8 mouse cellular contexts compared by ENCODE assay signal in the genomic region with DNA sequence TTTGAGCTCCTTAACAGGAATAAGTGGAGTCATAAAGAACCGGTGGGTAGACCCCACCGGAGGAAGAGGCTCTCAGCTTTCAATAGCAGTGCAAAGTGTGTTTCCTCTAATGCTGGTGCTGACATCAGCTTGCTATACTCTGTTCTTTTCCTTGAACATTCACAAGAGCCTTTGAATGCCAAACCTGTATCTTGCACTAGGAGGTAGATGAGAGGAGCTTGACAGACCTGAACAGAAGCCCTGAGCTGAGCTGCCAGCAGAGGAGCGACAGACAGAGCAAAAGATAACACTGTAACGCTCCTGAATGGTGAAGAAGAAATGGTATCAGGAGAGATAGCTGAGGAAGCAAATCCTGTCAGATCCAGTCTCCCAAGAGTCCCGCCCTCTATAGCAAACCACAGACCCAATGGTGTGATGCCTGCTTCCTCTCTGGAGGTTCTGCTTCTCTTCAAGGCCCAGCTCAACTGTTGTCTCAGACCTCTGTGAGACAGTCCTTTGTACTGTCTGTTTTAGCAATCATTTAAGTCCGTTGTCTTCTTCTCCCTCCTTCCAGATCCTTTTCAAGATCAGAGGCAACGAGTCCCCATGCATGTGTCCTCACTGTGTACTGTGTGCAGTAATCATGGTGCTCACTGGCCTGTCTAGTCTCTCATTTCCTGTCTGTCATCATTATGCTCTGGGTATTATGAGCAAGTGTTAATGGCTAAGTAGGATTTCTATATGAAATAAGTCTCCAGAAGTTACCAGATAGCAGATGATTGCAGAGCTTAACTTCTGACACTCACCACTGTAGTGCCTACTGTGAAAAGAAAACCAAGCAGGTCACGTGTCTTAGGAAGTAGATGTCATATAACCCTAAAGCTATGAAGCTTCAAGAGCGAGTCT. TPM values are rescaled to one million over a fixed set of nuclear protein-coding genes. Genes with fewer than 3 reads are reported as not detected.
DNase-seq lines count a peak whose midpoint lies in the region; ATAC-seq and TF ChIP-seq lines count a peak whose summit lies in the region.

No protein-coding gene starts in this region.

- TF ChIP-seq EP300 in liver, postnatal 0 days (IDR thresholded peaks at IDR 0.05; ENCODE audit: low read depth) = no peak

- H3K27me3 ChIP-seq in liver, postnatal 0 days (ENCODE audit: insufficient read depth, low read length) = no peaks in the 10 kb centered on the region

- H3K9me3 ChIP-seq in liver, postnatal 0 days (ENCODE audit: low read length) = no peaks in the 10 kb centered on the region

- no peaks in the 10 kb centered on the region for H3K36me3 ChIP-seq in liver, postnatal 0 days (replicated peaks; ENCODE audit: insufficient read depth, low read length)

- H3K4me1 ChIP-seq in liver, postnatal 0 days (ENCODE audit: insufficient read depth) = peaks cover 9% of the 10 kb centered on the region; the same call in 1 of the 2 replicates

- no peak overlapping the region for H3K4me3 ChIP-seq in liver, postnatal 0 days (ENCODE audit: low read depth, low read length)

- 29% methylated on average over 9 of the region's 9 CpGs for WGBS in liver, postnatal 0 days (ENCODE audit: insufficient replicate concordance)

- H3K9ac ChIP-seq in liver, postnatal 0 days (replicated peaks) = no peak overlapping the region

- H3K27ac ChIP-seq in liver, postnatal 0 days (ENCODE audit: low read depth) = peak overlapping the region; percentile 68

- DNase-seq in layer of hippocampus, adult 9-11 months = peak; percentile 55
- DNase-seq in layer of hippocampus, adult 9-10 months (ENCODE audit: low spot score) = no peak
- DNase-seq in liver, postnatal 0 days = no peak
- no peak for DNase-seq in adrenal gland, postnatal 10 days
- no peak for DNase-seq in right cerebral cortex, postnatal 25 days
- no peak for DNase-seq in retina, embryonic 14.5 days (ENCODE audit: low spot score)

- no peak for TF ChIP-seq CTCF in liver, postnatal 0 days (IDR thresholded peaks at IDR 0.05; ENCODE audit: low read depth)

- peak; percentile 31 for ATAC-seq in activated CD4-positive, CD25-positive, alpha-beta regulatory T cell, adult 4 months
- ATAC-seq in granulocyte monocyte progenitor cell, adult 5-6 weeks (replicated peaks; ENCODE audit: poor library complexity, severe bottlenecking) = peak; percentile 86
- ATAC-seq in liver, postnatal 0 days = peak; percentile 50; the same call in 1 of the 2 replicates

- peak overlapping the region; percentile 30 for H3K4me2 ChIP-seq in liver, postnatal 0 days (ENCODE audit: low read depth, low read length)

RNA-seq across cellular contexts. Expression of a gene that starts 43.7 kb away (rescaled TPM):
- polyA plus RNA-seq in activated CD4-positive, CD25-positive, alpha-beta regulatory T cell, adult 4 months (2017; shearing (Covaris generic)) = 100 to 1,000 TPM; 160 to 175 TPM
- total RNA-seq in granulocyte monocyte progenitor cell, adult 5-6 weeks (2014; fragmentation: Nextera tagmentation) = 56.7 and 73.7 TPM in 2 replicates
- total RNA-seq in granulocyte monocyte progenitor cell, adult 5-6 weeks (2017) = 29.6 and 35.3 TPM in 2 replicates
- polyA plus RNA-seq in liver, postnatal 0 days (2015; fragmentation: Nextera tagmentation; extraction: Ambion mirVana) = 12.3 and 13.7 TPM in 2 replicates
- total RNA-seq in adrenal gland, postnatal 10 days (2021) = 1 to 10 TPM; 7.6 to 8.4 TPM

Comparison
In these comparisons a context has a peak if more than half of its experiments do, and no peak if none do; other contexts are left out.
1. ATAC-seq: peak in every context shown above with its lines; median percentile 86 in granulocyte monocyte progenitor cell, adult 5-6 weeks; 50 in liver, postnatal 0 days; 31 in activated CD4-positive, CD25-positive, alpha-beta regulatory T cell, adult 4 months.